Mouse (Mus musculus) neutrophil, adult 5-6 weeks (primary cell): ENCODE data around the gene Lrrc4. TPM values are rescaled to one million over a fixed set of nuclear protein-coding genes. Genes with fewer than 3 reads are reported as not detected.

Source experiments
- ATAC-seq: fragments of 151-379, 151-347 bp; 2 replicates; pipeline ENCODE4 v1.8.0; 2017; ENCODE audit warnings: mild to moderate bottlenecking, moderate TSS enrichment; ENCODE audit not compliant: insufficient number of reproducible peaks, poor library complexity, low FRiP score, severe bottlenecking; ENCODE audit errors: extremely low read depth
- total RNA-seq: library from RNA; stranded (forward); fragments of 200-1000 nt; gene quantifications from 2 replicates; pipeline ENCODE4 v1.2.3, GENCODE M21; 2017

The Lrrc4 gene
- total RNA-seq, 1 experiment from 2014 or later, result not detected

DNA sequence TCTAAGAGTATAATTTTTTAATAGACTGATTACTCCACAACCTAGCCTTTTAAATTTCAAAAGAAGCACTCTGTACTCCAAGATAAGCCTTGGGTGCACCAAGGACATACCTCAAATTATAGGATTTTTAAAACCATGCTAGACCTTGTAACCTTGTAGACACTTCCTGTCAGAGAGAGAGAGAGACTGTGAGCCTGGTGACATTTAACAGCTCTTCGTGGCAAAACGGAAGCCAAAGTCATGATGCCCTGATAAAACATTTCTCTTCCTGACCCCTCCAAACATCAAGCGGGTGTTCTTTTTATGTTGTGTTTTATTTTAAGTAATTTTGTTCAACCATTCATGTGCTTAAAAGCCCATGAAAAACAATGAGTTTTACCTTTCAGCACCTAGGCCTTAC lies 39.7 kb downstream of the Lrrc4 start:
- ATAC-seq, result no peak

GRCm38 (mm10) chr6:28791183-28791582 lies 40.4 kb downstream of the Lrrc4 start:
- ATAC-seq, result no peak

DNA sequence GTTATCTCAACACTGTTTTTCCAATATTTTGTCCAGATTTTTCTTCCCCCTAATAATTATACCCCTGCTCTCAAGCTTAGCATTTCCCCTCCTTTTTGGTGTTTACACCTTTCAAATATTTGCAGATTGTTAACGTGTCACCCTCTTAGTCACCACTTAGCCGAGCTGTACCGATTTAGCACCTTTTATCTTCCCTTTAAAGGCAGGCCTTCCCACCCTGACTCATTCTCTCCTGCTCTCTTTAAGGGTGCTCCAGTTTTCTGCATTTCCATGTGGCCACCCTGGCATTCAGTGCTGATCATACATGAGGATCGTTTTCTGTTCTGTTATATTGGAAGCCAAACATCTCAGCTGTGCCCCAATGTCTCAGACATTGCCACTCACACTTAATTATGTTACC lies 41.9 kb downstream of the Lrrc4 start:
- no peak for ATAC-seq

DNA sequence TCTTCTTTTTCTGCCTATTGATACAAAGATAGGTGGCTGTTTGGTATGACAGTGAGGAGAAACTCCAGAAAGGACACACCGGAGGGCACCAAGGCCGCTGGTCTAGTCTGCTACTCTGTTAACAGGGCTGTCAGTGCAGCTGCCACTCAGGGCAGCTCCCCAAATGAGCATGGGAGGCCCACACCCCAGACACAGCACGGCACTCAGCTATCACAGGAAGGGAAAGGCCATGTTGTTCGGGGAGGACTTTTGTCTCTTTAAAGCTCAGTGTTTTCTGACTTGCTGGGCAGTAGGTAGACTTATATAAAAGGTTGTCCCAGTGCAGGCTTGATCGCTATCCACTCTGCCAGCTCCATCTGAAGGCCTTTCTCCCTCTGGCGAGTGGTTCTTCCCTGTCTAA lies 44.4 kb downstream of the Lrrc4 start:
- ATAC-seq, result no peak

GRCm38 (mm10) chr6:28785770-28786169 lies 45.8 kb downstream of the Lrrc4 start:
- ATAC-seq, result no peak

- no peak for ATAC-seq
These were observed 47.6 kb downstream of the Lrrc4 start for GRCm38 (mm10) chr6:28783953-28784352.

GRCm38 (mm10) chr6:28783082-28783647 lies 48.4 kb downstream of the Lrrc4 start:
- no peak for ATAC-seq

- ATAC-seq, result no peak
These were observed 49.9 kb downstream of the Lrrc4 start for GRCm38 (mm10) chr6:28781696-28782095.

GRCm38 (mm10) chr6:28771331-28771730 lies 60.2 kb downstream of the Lrrc4 start:
- ATAC-seq, result no peak

GRCm38 (mm10) chr6:28767891-28768481 lies 63.6 kb downstream of the Lrrc4 start:
- no peak for ATAC-seq

DNA sequence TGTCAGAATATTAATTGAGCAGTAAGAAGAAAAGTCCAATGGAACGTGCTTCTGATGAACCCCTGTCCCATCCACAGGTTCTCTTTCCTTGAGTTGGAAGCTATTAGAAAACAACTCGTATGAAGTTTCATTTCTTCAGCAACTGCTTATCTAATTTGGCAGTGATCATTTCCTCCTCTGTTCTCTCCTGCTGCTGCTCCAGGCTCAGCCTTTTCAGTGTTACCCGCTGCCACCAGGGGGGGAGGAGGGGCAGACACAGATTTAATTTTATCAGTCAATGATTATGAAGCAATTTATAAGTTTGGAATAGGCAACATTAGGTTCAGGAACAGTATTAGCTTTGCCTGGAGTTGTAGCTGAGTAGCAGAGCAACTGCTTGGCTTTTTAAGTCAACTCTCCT lies 64.9 kb downstream of the Lrrc4 start:
- no peak for ATAC-seq

DNA sequence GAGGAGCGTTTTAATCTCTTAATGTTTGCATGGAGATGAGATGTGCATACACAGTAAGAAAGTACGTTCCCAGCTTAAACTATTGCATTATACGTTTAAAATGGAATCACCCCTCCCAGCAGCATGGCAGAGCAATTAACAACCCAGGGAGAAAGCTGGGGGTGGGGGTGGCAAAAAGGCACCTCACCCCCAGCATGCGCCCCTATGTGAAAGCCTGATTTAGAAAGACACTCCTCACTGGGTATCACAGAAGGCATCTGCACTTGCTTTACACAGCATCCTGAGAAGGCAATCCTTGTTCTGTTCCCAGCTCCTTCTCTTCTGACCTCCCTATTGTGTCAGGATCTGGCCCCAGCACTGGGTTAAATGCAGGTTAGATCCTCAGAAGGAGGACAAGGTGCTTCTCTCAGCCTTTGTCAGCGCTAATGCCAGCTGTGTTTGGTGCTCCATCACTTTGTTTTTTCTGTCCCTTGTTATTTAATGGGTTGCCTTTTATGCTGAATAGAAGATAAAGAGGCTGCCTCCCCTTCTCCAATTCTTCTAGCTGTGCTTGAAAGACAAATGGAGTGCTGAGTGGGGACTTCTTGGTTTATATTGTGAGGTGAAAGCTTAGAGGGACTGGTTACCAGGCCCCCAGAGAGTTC lies 69.3 kb downstream of the Lrrc4 start:
- ATAC-seq, result no peak

DNA sequence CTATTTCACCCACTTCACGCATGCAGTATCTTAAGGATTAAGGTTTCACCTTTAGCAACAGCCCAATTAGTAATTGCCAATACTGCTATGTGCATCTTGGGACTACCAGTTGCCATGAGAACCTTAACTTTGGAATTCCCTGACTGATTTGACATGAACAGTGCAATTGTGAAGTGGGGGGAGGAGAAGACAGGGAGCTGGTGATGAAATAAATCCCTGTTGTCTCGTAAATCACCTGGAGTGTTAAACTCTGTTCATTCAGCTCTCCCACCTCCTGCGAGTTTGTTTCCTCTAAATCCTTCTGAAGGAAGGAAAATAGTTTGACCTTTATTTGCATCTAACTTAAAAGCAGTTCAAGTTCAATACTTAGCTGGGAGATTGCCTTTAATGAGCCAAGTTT lies 69.8 kb downstream of the Lrrc4 start:
- no peak for ATAC-seq

- ATAC-seq, result no peak
These were observed 73.3 kb downstream of the Lrrc4 start for GRCm38 (mm10) chr6:28758293-28758692.

DNA sequence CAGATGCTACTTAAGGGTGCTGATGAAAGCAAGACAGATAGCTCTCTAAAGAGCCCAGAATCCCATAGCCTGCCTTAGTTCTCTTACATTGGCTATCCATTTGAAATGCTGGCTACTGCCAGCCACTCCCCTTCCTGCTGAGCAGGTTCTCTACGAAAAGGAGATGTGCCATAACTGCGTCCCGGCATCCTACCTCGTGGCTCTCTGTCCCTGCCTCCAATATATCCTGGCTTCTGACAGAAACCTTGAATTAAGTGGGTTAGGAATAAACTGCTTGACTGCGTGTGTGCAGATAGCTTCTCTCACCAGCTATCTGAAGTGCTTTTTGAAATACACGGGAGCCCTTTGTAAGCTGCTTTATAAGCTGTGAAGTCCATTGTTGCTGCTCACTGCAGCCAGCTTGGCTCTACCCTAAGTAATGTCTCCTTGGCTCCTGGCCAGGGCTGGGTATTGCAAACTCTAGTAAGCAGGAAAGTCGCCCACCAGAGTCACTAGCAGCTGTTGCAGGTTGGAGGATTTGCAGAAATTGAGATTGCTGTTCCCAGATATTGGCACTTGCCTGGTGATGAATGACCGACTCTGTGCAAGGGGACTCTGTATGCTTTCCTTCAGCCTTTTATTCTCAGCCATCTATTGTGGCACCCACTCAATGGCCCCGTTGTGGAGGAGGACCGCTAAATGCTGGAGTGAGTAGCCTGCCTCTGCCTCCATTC lies 75.1 kb downstream of the Lrrc4 start:
- no peak for ATAC-seq

DNA sequence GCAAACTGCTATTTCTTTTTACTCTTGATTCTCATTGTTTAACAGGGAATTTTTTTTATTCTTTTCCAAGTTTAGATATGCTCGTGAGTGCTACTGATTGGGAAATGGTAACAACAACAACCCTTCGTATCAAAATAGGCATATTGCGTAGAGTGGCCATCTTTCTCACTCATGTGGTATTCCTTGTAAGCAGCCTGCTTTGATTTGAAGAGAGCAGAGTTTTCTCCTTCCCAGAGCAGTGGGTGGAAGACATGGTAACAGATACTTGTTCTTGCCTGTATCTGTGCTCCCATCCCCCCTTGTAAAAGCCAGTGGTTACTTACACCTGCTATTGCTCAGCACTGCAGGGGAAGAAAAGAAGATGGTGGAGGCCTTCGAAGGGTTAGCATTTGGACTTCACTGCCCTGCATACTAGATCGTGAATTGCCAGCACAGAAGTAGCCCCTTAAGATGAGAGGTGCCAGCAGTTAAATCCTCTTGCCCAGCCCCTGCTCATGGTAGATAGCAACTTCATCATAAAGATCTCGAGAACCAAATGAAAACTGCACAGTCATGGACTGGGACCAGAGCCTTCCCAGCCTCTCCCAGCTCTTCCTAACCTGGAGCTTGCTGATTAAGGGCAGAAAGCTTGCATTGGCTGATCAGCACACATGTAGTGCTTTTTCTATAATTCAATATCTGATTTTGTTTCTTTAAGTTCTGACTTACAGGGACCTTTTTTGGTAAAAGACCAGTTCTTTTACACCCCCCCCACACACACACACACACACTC lies 77.2 kb downstream of the Lrrc4 start:
- ATAC-seq, result no peak

DNA sequence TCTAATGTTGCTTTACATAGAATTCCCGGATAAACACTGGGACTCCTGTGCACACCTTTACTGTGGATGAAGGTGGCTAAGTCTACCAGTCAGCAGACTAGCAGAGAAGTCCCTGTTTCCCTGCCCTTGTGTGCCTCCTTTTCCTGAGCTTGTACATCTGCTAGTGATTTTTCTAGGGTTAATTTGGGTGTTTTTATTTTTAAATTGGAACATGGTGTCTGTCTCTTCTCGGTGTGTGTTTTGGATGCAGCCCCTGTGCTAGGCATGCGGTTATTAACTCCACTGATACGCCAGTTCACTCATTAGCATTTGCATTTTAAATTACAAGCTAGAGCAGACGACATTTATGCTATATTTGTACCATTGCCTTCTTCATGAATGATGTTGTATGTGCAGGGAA lies 77.9 kb downstream of the Lrrc4 start:
- no peak for ATAC-seq

- ATAC-seq, result no peak
These were observed 78.3 kb downstream of the Lrrc4 start for GRCm38 (mm10) chr6:28753217-28753616.

- no peak for ATAC-seq
These were observed 80.4 kb downstream of the Lrrc4 start for GRCm38 (mm10) chr6:28751186-28751585.
